Mouse (Mus musculus): Measurements from ENCODE around the gene Josd2. TPM values are rescaled to one million over a fixed set of nuclear protein-coding genes. Genes with fewer than 3 reads are reported as not detected.

The Josd2 gene
- polyA plus RNA-seq, 2 experiments, result 81.5 to 167 TPM

DNA sequence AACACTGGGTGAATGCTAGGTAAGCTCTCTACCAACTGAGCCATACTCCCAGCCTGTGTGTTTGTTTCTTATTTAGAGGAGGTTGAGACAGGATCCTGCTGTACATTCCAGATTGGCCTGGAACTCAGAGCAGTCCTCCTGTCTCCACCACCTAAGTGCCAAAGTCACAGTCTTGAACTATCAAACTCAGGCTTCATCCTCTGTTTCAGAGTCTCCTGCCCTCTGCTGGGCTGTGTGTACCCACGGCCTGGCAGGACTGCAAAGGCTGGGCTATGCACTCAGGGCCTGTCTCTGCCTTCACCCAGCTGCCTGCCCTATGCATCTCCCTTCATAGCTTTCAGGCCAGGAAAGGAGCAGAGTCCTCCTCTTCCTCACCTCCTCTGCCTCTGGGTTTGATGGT, 31.5 kb upstream of the Josd2 start:
- Histone ChIP-seq H3K9ac (ENCODE audit: low read depth, low read length, severe bottlenecking) (no peak overlapping the region), H3K27me3 (ENCODE audit: control insufficient read depth, insufficient read depth, low read length) (peaks cover 15% of the 10 kb centered on the region), H3K36me3 (ENCODE audit: control insufficient read depth, insufficient read depth, low read length) (no peaks in the 10 kb centered on the region), H3K4me3 (replicated peaks; ENCODE audit: low read length) (no peak overlapping the region), H3K4me2 (replicated peaks; ENCODE audit: low read depth, low read length, severe bottlenecking) (no peak overlapping the region), H3K27ac (replicated peaks; ENCODE audit: low read depth, low read length) (no peak overlapping the region), H3K4me1 (ENCODE audit: control insufficient read depth, insufficient read depth, low read length) (no peaks in the 10 kb centered on the region), H3K9me3 (ENCODE audit: control insufficient read depth, low read length) (no peaks in the 10 kb centered on the region)
- 9% methylated on average over 1 of the region's 1 CpGs for WGBS
- DNase-seq (ENCODE audit: low spot score), result no peak
- ATAC-seq (ENCODE audit: low FRiP score, low read depth), result no peak
- TF ChIP-seq POLR2A (IDR thresholded peaks at IDR 0.05; ENCODE audit: borderline replicate concordance, extremely low read depth, insufficient read depth, insufficient read length), result no peak

DNA sequence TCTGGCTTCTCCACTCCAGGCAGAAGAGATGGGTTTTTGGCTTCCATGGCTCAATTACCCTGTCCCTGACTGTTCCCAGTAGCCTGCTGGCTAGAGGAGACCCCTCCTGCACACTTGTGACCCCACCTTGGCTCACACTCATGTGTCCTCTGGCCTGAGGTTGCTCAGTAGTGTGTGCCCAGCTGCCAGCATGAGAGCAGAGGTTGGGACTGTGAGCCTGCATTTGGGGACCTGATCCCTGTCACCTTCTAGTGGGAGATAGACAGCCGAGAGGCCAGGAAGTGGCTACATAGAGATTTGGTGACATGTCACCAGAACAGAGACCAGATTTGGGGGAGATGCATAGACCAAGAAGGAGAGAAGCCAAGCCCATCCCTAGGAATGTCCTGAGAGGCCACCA, 30.6 kb upstream of the Josd2 start:
- H3K27me3 ChIP-seq (ENCODE audit: control insufficient read depth, insufficient read depth, low read length), result peaks cover 20% of the 10 kb centered on the region
- no peak overlapping the region for H3K4me3 ChIP-seq (replicated peaks; ENCODE audit: low read length)
- no peak for ATAC-seq (ENCODE audit: low FRiP score, low read depth)
- H3K27ac ChIP-seq (replicated peaks; ENCODE audit: low read depth, low read length), result no peak overlapping the region
- TF ChIP-seq POLR2A (IDR thresholded peaks at IDR 0.05; ENCODE audit: borderline replicate concordance, extremely low read depth, insufficient read depth, insufficient read length), result no peak
- no peaks in the 10 kb centered on the region for H3K36me3 ChIP-seq (ENCODE audit: control insufficient read depth, insufficient read depth, low read length)
- DNase-seq (ENCODE audit: low spot score), result no peak
- H3K9me3 ChIP-seq (ENCODE audit: control insufficient read depth, low read length), result no peaks in the 10 kb centered on the region
- H3K9ac ChIP-seq (ENCODE audit: low read depth, low read length, severe bottlenecking), result no peak overlapping the region
- no peak overlapping the region for H3K4me2 ChIP-seq (replicated peaks; ENCODE audit: low read depth, low read length, severe bottlenecking)
- 75% methylated on average over 1 of the region's 1 CpGs for WGBS
- peaks cover 4% of the 10 kb centered on the region; the same call in 1 of the 2 replicates for H3K4me1 ChIP-seq (ENCODE audit: control insufficient read depth, insufficient read depth, low read length)

DNA sequence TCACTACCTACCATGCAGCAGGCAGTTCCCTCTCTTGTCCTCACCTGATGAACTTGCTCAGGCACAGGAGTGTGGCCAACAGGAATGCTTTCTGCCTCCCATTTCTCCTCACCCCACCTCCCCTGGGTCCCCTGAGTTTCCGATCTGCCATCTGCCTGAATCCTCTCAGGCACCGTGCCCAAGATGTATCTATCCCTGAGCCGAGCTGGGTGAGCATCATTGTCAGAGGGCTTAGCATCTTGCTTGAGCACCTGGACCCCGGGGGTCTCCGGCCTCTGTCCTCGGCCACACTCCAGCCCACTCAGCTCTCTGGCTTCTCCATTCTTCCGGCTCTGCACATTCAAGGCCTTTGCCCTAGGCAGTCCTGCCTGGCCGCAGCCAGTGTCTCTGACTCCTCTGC, 29.8 kb upstream of the Josd2 start:
- Histone ChIP-seq H3K9ac (ENCODE audit: low read depth, low read length, severe bottlenecking) (no peak overlapping the region), H3K27ac (replicated peaks; ENCODE audit: low read depth, low read length) (no peak overlapping the region), H3K36me3 (ENCODE audit: control insufficient read depth, insufficient read depth, low read length) (no peaks in the 10 kb centered on the region), H3K27me3 (ENCODE audit: control insufficient read depth, insufficient read depth, low read length) (peaks cover 28% of the 10 kb centered on the region), H3K4me3 (replicated peaks; ENCODE audit: low read length) (no peak overlapping the region), H3K4me2 (replicated peaks; ENCODE audit: low read depth, low read length, severe bottlenecking) (no peak overlapping the region), H3K9me3 (ENCODE audit: control insufficient read depth, low read length) (no peaks in the 10 kb centered on the region), H3K4me1 (ENCODE audit: control insufficient read depth, insufficient read depth, low read length) (peaks cover 5% of the 10 kb centered on the region; the same call in 1 of the 2 replicates)
- WGBS, result 65% methylated on average over 8 of the region's 8 CpGs
- TF ChIP-seq POLR2A (IDR thresholded peaks at IDR 0.05; ENCODE audit: borderline replicate concordance, extremely low read depth, insufficient read depth, insufficient read length), result no peak
- DNase-seq (ENCODE audit: low spot score) (no peak), ATAC-seq (ENCODE audit: low FRiP score, low read depth) (no peak)

DNA sequence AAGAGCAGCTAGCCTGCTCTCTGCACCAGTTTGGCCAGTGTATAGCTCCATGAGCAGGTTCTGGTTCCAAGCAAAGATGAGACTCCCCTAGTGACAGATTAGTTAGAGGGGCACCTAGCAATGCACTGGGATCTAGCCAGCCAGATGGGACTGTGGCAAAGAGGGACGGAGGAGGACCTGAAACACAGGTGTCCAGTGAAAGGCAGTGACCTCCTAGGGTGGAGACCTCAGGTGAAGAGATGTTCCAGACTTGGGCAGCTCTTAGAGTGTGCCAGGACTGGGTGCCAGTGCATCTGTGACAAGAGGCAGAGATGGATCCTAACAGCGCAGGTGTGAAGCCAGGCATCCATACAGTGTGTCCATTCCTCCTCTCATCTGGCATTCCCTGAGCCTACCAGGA, 28.1 kb upstream of the Josd2 start:
- TF ChIP-seq POLR2A (IDR thresholded peaks at IDR 0.05; ENCODE audit: borderline replicate concordance, extremely low read depth, insufficient read depth, insufficient read length), result no peak
- Histone ChIP-seq H3K4me1 (ENCODE audit: control insufficient read depth, insufficient read depth, low read length) (peaks cover 5% of the 10 kb centered on the region; the same call in 1 of the 2 replicates), H3K36me3 (ENCODE audit: control insufficient read depth, insufficient read depth, low read length) (no peaks in the 10 kb centered on the region), H3K4me3 (replicated peaks; ENCODE audit: low read length) (no peak overlapping the region), H3K9ac (ENCODE audit: low read depth, low read length, severe bottlenecking) (no peak overlapping the region), H3K9me3 (ENCODE audit: control insufficient read depth, low read length) (no peaks in the 10 kb centered on the region), H3K4me2 (replicated peaks; ENCODE audit: low read depth, low read length, severe bottlenecking) (no peak overlapping the region), H3K27ac (replicated peaks; ENCODE audit: low read depth, low read length) (no peak overlapping the region), H3K27me3 (ENCODE audit: control insufficient read depth, insufficient read depth, low read length) (peaks cover 45% of the 10 kb centered on the region)
- ATAC-seq (ENCODE audit: low FRiP score, low read depth) (no peak), DNase-seq (ENCODE audit: low spot score) (no peak)
- 56% methylated on average over 2 of the region's 2 CpGs for WGBS

DNA sequence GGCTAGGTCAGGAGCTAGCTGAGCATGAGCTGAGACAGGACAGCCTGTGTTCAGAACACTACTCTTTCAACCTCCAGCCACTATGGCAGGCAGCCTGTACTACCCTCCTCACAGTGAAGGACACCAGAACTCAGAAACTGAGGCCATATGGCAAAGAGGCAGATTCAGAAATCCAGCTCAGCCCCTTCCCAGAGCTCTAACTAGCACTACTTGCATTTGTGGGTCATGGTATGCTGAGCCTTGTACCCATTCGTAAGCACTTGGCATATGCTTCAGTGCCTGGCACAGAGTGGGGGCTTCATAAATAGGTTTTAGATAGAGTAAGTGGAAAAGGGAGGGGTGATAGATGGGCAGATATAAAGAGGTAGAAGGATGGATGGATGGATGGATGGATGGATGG, 27.3 kb upstream of the Josd2 start:
- no peak overlapping the region for H3K4me2 ChIP-seq (replicated peaks; ENCODE audit: low read depth, low read length, severe bottlenecking)
- no peaks in the 10 kb centered on the region for H3K36me3 ChIP-seq (ENCODE audit: control insufficient read depth, insufficient read depth, low read length)
- no peak overlapping the region for H3K27ac ChIP-seq (replicated peaks; ENCODE audit: low read depth, low read length)
- peaks cover 5% of the 10 kb centered on the region; the same call in 1 of the 2 replicates for H3K4me1 ChIP-seq (ENCODE audit: control insufficient read depth, insufficient read depth, low read length)
- H3K9ac ChIP-seq (ENCODE audit: low read depth, low read length, severe bottlenecking), result no peak overlapping the region
- no peak overlapping the region for H3K4me3 ChIP-seq (replicated peaks; ENCODE audit: low read length)
- 87% methylated on average over 1 of the region's 1 CpGs for whole genome bisulfite sequencing
- no peak for TF ChIP-seq POLR2A (IDR thresholded peaks at IDR 0.05; ENCODE audit: borderline replicate concordance, extremely low read depth, insufficient read depth, insufficient read length)
- ATAC-seq (ENCODE audit: low FRiP score, low read depth) (no peak), DNase-seq (ENCODE audit: low spot score) (no peak)
- peaks cover 53% of the 10 kb centered on the region for H3K27me3 ChIP-seq (ENCODE audit: control insufficient read depth, insufficient read depth, low read length)
- H3K9me3 ChIP-seq (ENCODE audit: control insufficient read depth, low read length), result no peaks in the 10 kb centered on the region

DNA sequence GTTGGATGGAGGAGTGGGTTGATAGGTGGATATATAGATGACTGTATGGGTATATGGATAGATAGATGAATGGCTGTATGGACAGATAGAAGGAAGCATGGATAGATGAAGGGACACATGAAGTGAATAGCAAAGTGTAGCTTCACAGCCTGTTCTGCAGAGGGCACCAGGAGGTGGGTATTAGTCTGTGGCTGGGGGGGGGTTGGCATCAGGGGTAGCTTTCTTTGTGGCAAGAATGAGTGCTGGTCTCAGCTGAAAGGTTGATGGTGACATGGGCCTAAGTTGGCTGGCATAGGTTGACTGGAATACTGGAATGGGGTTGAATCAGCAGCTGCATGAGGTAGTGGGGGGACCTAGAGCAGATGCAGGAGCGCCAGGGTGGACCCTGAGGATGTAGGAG, 26.6 kb upstream of the Josd2 start:
- DNase-seq (ENCODE audit: low spot score) (no peak), ATAC-seq (ENCODE audit: low FRiP score, low read depth) (no peak)
- Histone ChIP-seq H3K4me1 (ENCODE audit: control insufficient read depth, insufficient read depth, low read length) (peaks cover 5% of the 10 kb centered on the region; the same call in 1 of the 2 replicates), H3K27ac (replicated peaks; ENCODE audit: low read depth, low read length) (no peak overlapping the region), H3K27me3 (ENCODE audit: control insufficient read depth, insufficient read depth, low read length) (peaks cover 60% of the 10 kb centered on the region), H3K4me3 (replicated peaks; ENCODE audit: low read length) (peak overlapping the region; percentile 28; the same call in 1 of the 2 replicates), H3K4me2 (replicated peaks; ENCODE audit: low read depth, low read length, severe bottlenecking) (no peak overlapping the region), H3K36me3 (ENCODE audit: control insufficient read depth, insufficient read depth, low read length) (no peaks in the 10 kb centered on the region), H3K9ac (ENCODE audit: low read depth, low read length, severe bottlenecking) (no peak overlapping the region), H3K9me3 (ENCODE audit: control insufficient read depth, low read length) (no peaks in the 10 kb centered on the region)
- WGBS, result 0% methylated on average over 1 of the region's 1 CpGs
- no peak for TF ChIP-seq POLR2A (IDR thresholded peaks at IDR 0.05; ENCODE audit: borderline replicate concordance, extremely low read depth, insufficient read depth, insufficient read length)
